Mouse (Mus musculus) heart, postnatal 14 days (tissue): ENCODE measurements around the gene Ell. TPM values are rescaled to one million over a fixed set of nuclear protein-coding genes. Genes with fewer than 3 reads are reported as not detected.

Source experiments
- DNase-seq, 2 experiments: peaks; one replicate each; pipeline ENCODE4 v3.0.0; 2021 to 2022
- intact Hi-C: fragments of 180-260 bp; cut with DNase I; formaldehyde crosslinking; loops from one replicate; pipeline ENCODE4 v1.15.1; 2025
- total RNA-seq, 2 experiments: library from RNA; stranded (reverse); gene quantifications; 2 replicates each; pipeline ENCODE4 v1.2.3; 2021

The Ell gene
- total RNA-seq, 2 experiments from 2014 or later = 15.5 to 16.5 TPM

- intact Hi-C loops = no loop called here
- peak; percentile 80 to 82 for DNase-seq
These were observed 54.8 kb downstream of the Ell start, which contains the start of gene Isyna1 for GRCm38 (mm10) chr8:70593961-70594609. Gene Isyna1, plus strand, starts transcription at chr8:70594373.

- DNase-seq = no peak
- intact Hi-C loops = no loop called here
These were observed 55.6 kb downstream of the Ell start for GRCm38 (mm10) chr8:70594621-70595564.

- intact Hi-C loops = no loop called here
These were observed 56.6 kb downstream of the Ell start for GRCm38 (mm10) chr8:70595811-70596210.

GRCm38 (mm10) chr8:70596216-70596615, 57.0 kb downstream of the Ell start:
- DNase-seq = no peak
- intact Hi-C loops = no loop called here

More at GRCm38 (mm10) chr8:70595811-70596210, 56.6 kb downstream of the Ell start:
- no peak for DNase-seq

- no peak for DNase-seq
- intact Hi-C loops = no loop called here
These were observed 57.6 kb downstream of the Ell start for GRCm38 (mm10) chr8:70596775-70597416.

GRCm38 (mm10) chr8:70597417-70598272, 58.4 kb downstream of the Ell start:
- intact Hi-C loops = no loop called here
- no peak for DNase-seq

- peak; percentile 74 to 83 for DNase-seq
- intact Hi-C loops = no loop called here
These were observed 59.0 kb downstream of the Ell start for GRCm38 (mm10) chr8:70598283-70598682.

- DNase-seq = no peak
- intact Hi-C loops = no loop called here
These were observed 59.5 kb downstream of the Ell start for GRCm38 (mm10) chr8:70598722-70599121.

GRCm38 (mm10) chr8:70599507-70600290, 60.4 kb downstream of the Ell start:
- no peak for DNase-seq
- intact Hi-C loops = no loop called here

GRCm38 (mm10) chr8:70600473-70601270, 61.4 kb downstream of the Ell start:
- intact Hi-C loops = no loop called here
- DNase-seq = peak; percentile 51 to 62

GRCm38 (mm10) chr8:70601271-70601649, 62.0 kb downstream of the Ell start:
- peak; percentile 80 to 84 for DNase-seq
- intact Hi-C loops = no loop called here

- DNase-seq = no peak
- intact Hi-C loops = no loop called here
These were observed 63.0 kb downstream of the Ell start for GRCm38 (mm10) chr8:70602139-70602811.

- no peak for DNase-seq
- intact Hi-C loops = no loop called here
These were observed 65.3 kb downstream of the Ell start for GRCm38 (mm10) chr8:70604558-70604957.

- no peak for DNase-seq
These were observed 66.9 kb downstream of the Ell start for GRCm38 (mm10) chr8:70605871-70606779.

GRCm38 (mm10) chr8:70606780-70607602, 67.7 kb downstream of the Ell start:
- no peak for DNase-seq
- intact Hi-C loops = no loop called here

More at GRCm38 (mm10) chr8:70605871-70606779, 66.9 kb downstream of the Ell start:
- intact Hi-C loops = no loop called here

- intact Hi-C loops = no loop called here
- no peak for DNase-seq
These were observed 68.3 kb downstream of the Ell start for GRCm38 (mm10) chr8:70607603-70607897.
